Mouse (Mus musculus) adipocyte (in vitro differentiated cells): ENCODE measurements at regions not wholly inside any gene's neighbourhood (a gene's known extent, or its start where the extent isn't known, plus 50 kb on each side); places are given as distances from the start of the nearest gene placed in this dataset.
A peak's percentile ranks its signal among the peaks of the same experiment; 100 is the strongest.

Experiments used
- DNase-seq: peaks from one replicate; pipeline ENCODE4 v3.0.0-alpha.2; 2016; ENCODE audit warnings: low spot score

DNA sequence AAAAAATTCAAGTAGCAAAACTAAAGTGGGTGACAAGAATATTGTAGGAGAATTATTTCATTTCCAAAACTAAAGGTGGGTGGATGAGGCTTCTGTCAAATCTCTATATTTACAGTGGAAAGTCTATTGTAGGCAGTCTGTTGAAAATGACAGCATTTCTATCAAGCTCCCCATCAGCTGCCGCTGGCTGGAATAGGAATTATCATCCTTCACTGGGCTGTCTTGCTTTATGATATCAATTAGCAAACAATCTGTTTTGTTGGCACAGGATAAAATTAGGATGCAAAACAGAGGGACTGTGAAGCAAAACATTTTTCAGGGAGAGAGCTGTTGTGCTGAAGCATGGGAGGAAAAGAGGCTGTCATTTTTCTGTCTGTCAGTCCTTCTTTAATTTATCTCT is 1249.0 kb downstream of the Hace1 start:
- no peak for DNase-seq

DNA sequence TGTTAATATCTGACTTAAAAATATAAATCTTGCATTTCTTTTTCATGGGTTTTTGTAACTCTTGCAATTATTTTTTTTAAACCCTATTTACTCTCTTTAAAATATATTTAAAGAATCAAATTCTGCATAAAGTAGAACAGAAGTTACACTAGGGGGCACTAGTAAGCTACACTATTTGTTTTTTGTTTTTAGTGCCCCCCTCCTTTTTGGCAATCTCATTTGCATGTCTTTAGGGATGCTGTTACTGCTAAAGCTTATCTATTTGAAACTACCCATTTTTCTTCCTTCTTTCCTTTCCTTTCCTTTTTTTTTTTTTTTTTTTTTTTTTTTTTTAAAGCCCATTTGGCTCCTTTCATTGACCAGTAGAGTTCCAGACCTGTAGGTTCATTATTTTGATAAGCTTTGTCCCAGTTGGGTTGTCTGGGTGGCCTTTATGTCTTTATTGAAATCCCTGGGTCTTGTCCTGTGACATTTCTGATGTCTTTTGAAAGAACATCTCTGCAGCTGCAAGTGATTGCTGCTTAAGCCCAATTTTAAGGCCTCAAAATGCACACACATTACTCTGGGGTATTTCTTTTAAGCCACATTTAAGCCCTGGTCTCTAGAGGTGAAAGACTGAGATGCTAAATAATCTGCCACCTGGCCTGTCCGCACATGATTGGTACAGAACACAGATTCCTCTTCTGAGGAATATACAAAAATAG is 1249.6 kb downstream of the Hace1 start:
- DNase-seq, result peak; percentile 21

GRCm38 (mm10) chr10:46828164-46828563 is 1250.5 kb downstream of the Hace1 start:
- no peak for DNase-seq

- DNase-seq, result no peak
Measured at GRCm38 (mm10) chr10:46845578-46846314, 1268.1 kb downstream of the Hace1 start.
